Mouse (Mus musculus) thymus, adult 2 months (tissue): ENCODE data around the gene Gin1. TPM values are rescaled to one million over a fixed set of nuclear protein-coding genes. Genes with fewer than 3 reads are reported as not detected.

Experiments
- DNase-seq: peaks from one replicate; pipeline ENCODE4 v3.0.0; 2021
- H3K27ac ChIP-seq: fragments of 200-500 bp; 2 replicates; pipeline ENCODE4 v1.5.1; 2012; ENCODE audit warnings: low read length, control low read depth; ENCODE audit not compliant: control insufficient read depth, insufficient read depth
- H3K27me3 ChIP-seq: fragments of 200-500 bp; 2 replicates; pipeline ENCODE4 v1.6.1; 2012; ENCODE audit warnings: mild to moderate bottlenecking, low read length, moderate library complexity, mixed read lengths; ENCODE audit not compliant: control insufficient read depth, insufficient read depth
- H3K36me3 ChIP-seq: fragments of 200-500 bp; 2 replicates; pipeline ENCODE4 v1.6.1; 2012; ENCODE audit warnings: mild to moderate bottlenecking, low read length, moderate library complexity; ENCODE audit not compliant: control insufficient read depth, insufficient read depth
- H3K4me1 ChIP-seq: fragments of 200-500 bp; replicated peaks from 2 replicates; pipeline ENCODE4 v1.6.1; 2012; ENCODE audit warnings: low read length; ENCODE audit not compliant: control insufficient read depth, insufficient read depth
- H3K4me3 ChIP-seq: fragments of 200-500 bp; 2 replicates; pipeline ENCODE4 v1.5.1; 2012; ENCODE audit warnings: mild to moderate bottlenecking, low read length, control low read depth, moderate library complexity; ENCODE audit not compliant: control insufficient read depth, insufficient read depth
- CTCF ChIP-seq: fragments of 200-500 bp; IDR thresholded peaks from 2 replicates; pipeline ENCODE4 v1.5.1; 2012; ENCODE audit warnings: mild to moderate bottlenecking, control low read depth, low read length, moderate library complexity, borderline replicate concordance; ENCODE audit not compliant: control insufficient read depth, poor library complexity, insufficient read depth; ENCODE audit errors: extremely low read depth
- POLR2A ChIP-seq: fragments of 200-500 bp; IDR thresholded peaks from 2 replicates; pipeline ENCODE4 v1.6.1; 2012; ENCODE audit warnings: mild to moderate bottlenecking, low read length, control low read depth, moderate library complexity; ENCODE audit not compliant: control insufficient read depth, poor library complexity, insufficient read depth; ENCODE audit errors: extremely low read depth
- WGBS: fragments of 180-500 bp; shearing (Covaris S2); methylation state at CpG from one replicate; pipeline ENCODE4 v1.1.7; 2018; 5-methylcytosine and 5-hydroxymethylcytosine counted together
- polyA plus RNA-seq: library from polyadenylated mRNA; depleted of rRNA; stranded (reverse); fragments of >200 nt; gene quantifications from 2 replicates; pipeline ENCODE4 v1.2.3, GENCODE M21; 2012

The Gin1 gene
- polyA plus RNA-seq, 1 experiment: 3.5 TPM

GRCm38 (mm10) chr1:97784928-97785327 lies 15.0 kb downstream of the Gin1 start:
- H3K36me3 ChIP-seq: no peaks in the 10 kb centered on the region
- no peak for DNase-seq
- no peak overlapping the region for H3K4me3 ChIP-seq
- no peak for TF ChIP-seq CTCF
- TF ChIP-seq POLR2A: no peak
- WGBS: 97% methylated on average over 7 of the region's 7 CpGs
- no peaks in the 10 kb centered on the region for H3K4me1 ChIP-seq
- H3K27me3 ChIP-seq: no peaks in the 10 kb centered on the region
- no peak overlapping the region for H3K27ac ChIP-seq

- no peaks in the 10 kb centered on the region for H3K27me3 ChIP-seq
- no peak for DNase-seq
- no peaks in the 10 kb centered on the region for H3K36me3 ChIP-seq
- TF ChIP-seq CTCF (no peak), POLR2A (no peak)
- WGBS: 93% methylated on average over 11 of the region's 11 CpGs
- H3K27ac ChIP-seq: no peak overlapping the region
- H3K4me1 ChIP-seq: no peaks in the 10 kb centered on the region
- no peak overlapping the region for H3K4me3 ChIP-seq
These were observed 15.9 kb downstream of the Gin1 start for GRCm38 (mm10) chr1:97785685-97786393.

- Histone ChIP-seq H3K27me3 (no peaks in the 10 kb centered on the region), H3K4me1 (no peaks in the 10 kb centered on the region), H3K36me3 (no peaks in the 10 kb centered on the region), H3K4me3 (no peak overlapping the region), H3K27ac (no peak overlapping the region)
- TF ChIP-seq CTCF (no peak), POLR2A (no peak)
- 95% methylated on average over 3 of the region's 3 CpGs for WGBS
- DNase-seq: no peak
These were observed 17.7 kb downstream of the Gin1 start for GRCm38 (mm10) chr1:97787674-97788073.

GRCm38 (mm10) chr1:97788490-97788889 lies 18.5 kb downstream of the Gin1 start:
- no peak for DNase-seq
- Histone ChIP-seq H3K4me1 (no peaks in the 10 kb centered on the region), H3K27me3 (no peaks in the 10 kb centered on the region), H3K4me3 (no peak overlapping the region), H3K27ac (no peak overlapping the region), H3K36me3 (no peaks in the 10 kb centered on the region)
- 93% methylated on average over 2 of the region's 2 CpGs for WGBS
- TF ChIP-seq POLR2A (no peak), CTCF (no peak)

GRCm38 (mm10) chr1:97794110-97794509 lies 24.1 kb downstream of the Gin1 start:
- Histone ChIP-seq H3K4me3 (no peak overlapping the region), H3K4me1 (no peaks in the 10 kb centered on the region), H3K27ac (no peak overlapping the region), H3K36me3 (no peaks in the 10 kb centered on the region), H3K27me3 (no peaks in the 10 kb centered on the region)
- TF ChIP-seq CTCF (no peak), POLR2A (no peak)
- 96% methylated on average over 3 of the region's 3 CpGs for WGBS
- no peak for DNase-seq

- H3K27ac ChIP-seq: no peak overlapping the region
- no peaks in the 10 kb centered on the region for H3K4me1 ChIP-seq
- no peak for TF ChIP-seq POLR2A
- no peak for TF ChIP-seq CTCF
- H3K4me3 ChIP-seq: no peak overlapping the region
- DNase-seq: no peak
- WGBS: 95% methylated on average over 9 of the region's 9 CpGs
- H3K27me3 ChIP-seq: no peaks in the 10 kb centered on the region
- H3K36me3 ChIP-seq: no peaks in the 10 kb centered on the region
These were observed 26.0 kb downstream of the Gin1 start for GRCm38 (mm10) chr1:97795936-97796335.
